Mouse (Mus musculus) spleen, postnatal 14 days (tissue): Measurements from ENCODE around the gene Aplp1.
A peak's percentile ranks its signal among the peaks of the same experiment; 100 is the strongest.

Experiments used
- DNase-seq, 2 experiments: peaks; one replicate each; pipeline ENCODE4 v3.0.0; 2021 to 2022; ENCODE audit warnings: low spot score in 2 of 2

Gene Aplp1

GRCm38 (mm10) chr7:30411023-30411422 lies 34.3 kb downstream of the Aplp1 start:
- DNase-seq, result no peak

GRCm38 (mm10) chr7:30409789-30410188 lies 35.5 kb downstream of the Aplp1 start:
- DNase-seq, result no peak

DNA sequence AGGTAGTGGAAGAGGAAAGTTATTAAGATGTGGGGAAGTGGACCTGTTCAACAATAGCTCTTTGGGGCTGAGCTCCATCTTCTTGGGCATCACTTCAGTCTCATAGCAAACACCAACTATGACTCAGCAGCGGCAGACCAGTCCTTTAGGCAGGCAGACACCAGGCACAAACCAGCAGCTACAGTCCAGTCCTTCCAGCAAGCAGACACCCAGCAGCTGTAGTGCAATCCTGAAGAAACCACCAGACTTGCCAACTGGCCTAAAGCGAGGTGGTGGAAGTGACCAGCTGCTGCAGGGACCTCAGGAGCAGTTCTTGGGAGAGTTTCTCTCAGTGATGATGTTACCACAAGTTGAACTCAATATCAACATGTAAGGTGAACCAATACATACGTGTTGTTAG lies 36.7 kb downstream of the Aplp1 start:
- no peak for DNase-seq

GRCm38 (mm10) chr7:30402343-30402742 lies 43.0 kb downstream of the Aplp1 start:
- DNase-seq, result no peak

DNA sequence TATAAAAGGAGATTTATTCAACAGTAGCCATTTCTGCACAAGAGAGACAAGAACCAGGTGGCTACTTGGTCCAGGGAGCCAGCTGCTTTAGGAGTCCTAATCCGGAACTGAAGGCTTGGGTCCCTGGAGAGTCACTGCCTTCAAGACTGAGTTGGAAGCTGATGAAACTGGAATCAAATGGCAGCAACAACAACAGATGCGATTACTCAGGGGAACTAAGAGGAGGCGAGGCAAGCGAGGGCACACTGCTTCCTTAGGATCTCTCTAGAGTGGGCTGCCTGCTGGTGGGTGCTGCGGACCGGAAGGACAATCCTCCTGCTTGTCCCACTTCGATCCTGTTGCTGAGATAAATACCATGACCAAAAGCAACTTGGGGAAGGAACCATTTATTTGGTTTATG lies 45.7 kb downstream of the Aplp1 start:
- no peak for DNase-seq

- no peak for DNase-seq
These were observed 50.5 kb downstream of the Aplp1 start for GRCm38 (mm10) chr7:30394871-30395270.

- DNase-seq, result peak; percentile 35 to 36
These were observed 51.0 kb downstream of the Aplp1 start for GRCm38 (mm10) chr7:30394379-30394778.

DNA sequence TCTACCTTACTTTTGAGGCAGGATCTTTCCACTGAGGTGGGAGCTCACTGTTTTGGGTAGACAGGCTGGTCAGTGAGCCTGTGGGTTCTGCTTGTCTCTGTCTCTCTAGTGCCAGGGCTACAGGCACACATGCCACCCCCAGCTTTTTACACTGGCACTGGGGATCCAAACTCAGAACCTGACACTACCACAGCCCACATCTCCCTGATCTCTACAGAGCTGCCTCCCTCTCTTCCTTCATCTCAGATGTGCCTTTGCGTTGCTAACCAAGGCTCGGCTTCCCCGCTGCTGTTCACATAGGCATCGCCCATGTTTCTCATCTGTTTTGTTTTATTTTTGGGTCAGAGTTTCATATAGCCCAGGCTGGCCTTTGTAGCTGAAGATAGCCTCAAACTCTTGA lies 51.7 kb downstream of the Aplp1 start:
- no peak for DNase-seq

GRCm38 (mm10) chr7:30392746-30393520 lies 52.4 kb downstream of the Aplp1 start:
- no peak for DNase-seq
